ENCODE assay signal across 12 mouse cellular contexts in genomic region chr4:46754407-46755194, GRCm38 (mm10).
DNase-seq lines count a peak whose midpoint lies in the region; ATAC-seq and TF ChIP-seq lines count a peak whose summit lies in the region.
"Had no signal": no experiment of that assay in that cellular context is flagged by ENCODE, and none has a peak within 500 bp of the region (broad histone marks: within the 10 kb centered on the region; RNA-seq: fewer than 3 reads in every experiment).

No protein-coding gene starts in this region.

- no peak for TF ChIP-seq EP300 in CH12.LX (IDR thresholded peaks at IDR 0.05; ENCODE audit: low read length)
- no peak for TF ChIP-seq EP300 in liver, postnatal 0 days (IDR thresholded peaks at IDR 0.05; ENCODE audit: low read depth)

- in situ Hi-C loops in CH12.LX (cut with MboI; ENCODE audit: low pct_ligation_motif_present, low pct_unique_long_range_greater_than_20kb, low sequenced_read_pairs) = no loop called here

- no peak overlapping the region for H3K4me3 ChIP-seq in kidney, postnatal 0 days (replicated peaks; ENCODE audit: low read depth, low read length)
- no peak overlapping the region for H3K4me3 ChIP-seq in CH12.LX (replicated peaks in 1 of 3; ENCODE audit: low read depth in 2 of 3, low read length in 2 of 3, poor library complexity in 1 of 3)
- no peak overlapping the region for H3K4me3 ChIP-seq in embryonic facial prominence, embryonic 14.5 days (ENCODE audit: low read depth, low read length)
- no peak overlapping the region for H3K4me3 ChIP-seq in liver, postnatal 0 days (ENCODE audit: low read depth, low read length)
- H3K4me3 ChIP-seq: hindbrain, embryonic 15.5 days had no signal

- no peaks in the 10 kb centered on the region for H3K27me3 ChIP-seq in kidney, postnatal 0 days (ENCODE audit: insufficient read depth, low read length)
- no peaks in the 10 kb centered on the region for H3K27me3 ChIP-seq in CH12.LX (replicated peaks)
- no peaks in the 10 kb centered on the region for H3K27me3 ChIP-seq in embryonic facial prominence, embryonic 14.5 days (replicated peaks; ENCODE audit: control insufficient read depth, insufficient read depth, low read length)
- H3K27me3 ChIP-seq in liver, postnatal 0 days (ENCODE audit: insufficient read depth, low read length) = no peaks in the 10 kb centered on the region
- H3K27me3 ChIP-seq: hindbrain, embryonic 15.5 days had no signal

- no peaks in the 10 kb centered on the region for H3K79me2 ChIP-seq in CH12.LX (replicated peaks; ENCODE audit: control insufficient read depth, extremely low read depth, insufficient read depth, poor library complexity, severe bottlenecking)

- peak; percentile 3 for DNase-seq in kidney, postnatal 0 days (ENCODE audit: low spot score)
- DNase-seq in kidney, adult 9 months = no peak
- DNase-seq in CH12.LX (ENCODE audit: extremely low read depth) = peak; percentile 31
- no peak for DNase-seq in embryonic facial prominence, embryonic 14.5 days (ENCODE audit: low spot score)
- DNase-seq in liver, postnatal 0 days = peak; percentile 39
- no peak for DNase-seq in thymus, postnatal 4 days
- DNase-seq in layer of hippocampus, postnatal 25 days (ENCODE audit: extremely low spot score in 1 of 2, low spot score in 1 of 2) = no peak
- DNase-seq: adrenal gland, adult 8-10 months; cerebellum, adult 2 months; heart, adult 18-20 months; right cerebral cortex, postnatal 25 days had no signal

- H3K36me3 ChIP-seq in kidney, postnatal 0 days (ENCODE audit: insufficient read depth, low read length) = no peaks in the 10 kb centered on the region
- H3K36me3 ChIP-seq in CH12.LX (replicated peaks in 1 of 2; ENCODE audit: control insufficient read depth in 1 of 2, insufficient read depth in 1 of 2, low read length in 1 of 2) = no peaks in the 10 kb centered on the region
- no peaks in the 10 kb centered on the region for H3K36me3 ChIP-seq in embryonic facial prominence, embryonic 14.5 days (ENCODE audit: control insufficient read depth, insufficient read depth, low read length)
- no peaks in the 10 kb centered on the region for H3K36me3 ChIP-seq in liver, postnatal 0 days (replicated peaks; ENCODE audit: insufficient read depth, low read length)
- H3K36me3 ChIP-seq: hindbrain, embryonic 15.5 days had no signal

- WGBS in kidney, postnatal 0 days = 32% methylated on average over 6 of the region's 6 CpGs
- WGBS in embryonic facial prominence, embryonic 14.5 days = 31% methylated on average over 6 of the region's 6 CpGs
- 14% methylated on average over 6 of the region's 6 CpGs for WGBS in liver, postnatal 0 days (ENCODE audit: insufficient replicate concordance)

- TF ChIP-seq RAD21 in CH12.LX (IDR thresholded peaks at IDR 0.05; ENCODE audit: low read depth, low read length) = no peak

- no peaks in the 10 kb centered on the region for H3K9me3 ChIP-seq in kidney, postnatal 0 days (replicated peaks; ENCODE audit: low read length)
- H3K9me3 ChIP-seq in CH12.LX (replicated peaks; ENCODE audit: low read length) = no peaks in the 10 kb centered on the region
- no peaks in the 10 kb centered on the region for H3K9me3 ChIP-seq in embryonic facial prominence, embryonic 14.5 days (ENCODE audit: control insufficient read depth, low read length)
- H3K9me3 ChIP-seq in liver, postnatal 0 days (ENCODE audit: low read length) = no peaks in the 10 kb centered on the region
- H3K9me3 ChIP-seq: hindbrain, embryonic 15.5 days had no signal

- H3K4me1 ChIP-seq in kidney, postnatal 0 days (replicated peaks; ENCODE audit: insufficient read depth, low read length) = no peaks in the 10 kb centered on the region
- peaks cover 4 to 27% of the 10 kb centered on the region in 2 experiments; a peak in 2 of 4 replicates for H3K4me1 ChIP-seq in CH12.LX (ENCODE audit: control insufficient read depth in 1 of 2, insufficient read depth in 2 of 2)
- H3K4me1 ChIP-seq in embryonic facial prominence, embryonic 14.5 days (ENCODE audit: control insufficient read depth, insufficient read depth, low read length) = no peaks in the 10 kb centered on the region
- peaks cover 2% of the 10 kb centered on the region; the same call in 1 of the 2 replicates for H3K4me1 ChIP-seq in liver, postnatal 0 days (ENCODE audit: insufficient read depth)

- no peak overlapping the region for H3K4me2 ChIP-seq in kidney, postnatal 0 days (ENCODE audit: low read length)
- no peak overlapping the region; the same call in 1 of the 2 replicates for H3K4me2 ChIP-seq in CH12.LX (ENCODE audit: insufficient read depth, low read depth, poor library complexity, severe bottlenecking)
- H3K4me2 ChIP-seq in embryonic facial prominence, embryonic 14.5 days (ENCODE audit: low read depth, low read length) = no peak overlapping the region
- H3K4me2 ChIP-seq in liver, postnatal 0 days (ENCODE audit: low read depth, low read length) = 0 out of 2 replicates have a peak overlapping the region, but pooled peaks have one; percentile 3
- H3K4me2 ChIP-seq: hindbrain, embryonic 15.5 days had no signal

- ATAC-seq in kidney, postnatal 0 days (replicated peaks; ENCODE audit: low FRiP score, low read depth) = 0 out of 2 replicates have a peak, but pooled peaks have one; percentile 29
- peak; percentile 41; the same call in 1 of the 2 replicates for ATAC-seq in embryonic facial prominence, embryonic 14.5 days (ENCODE audit: low read depth)
- ATAC-seq in liver, postnatal 0 days = peak; percentile 56; the same call in 1 of the 2 replicates

- TF ChIP-seq CTCF in kidney, postnatal 0 days (IDR thresholded peaks at IDR 0.05; ENCODE audit: low read depth) = no peak
- no peak for TF ChIP-seq CTCF in CH12.LX (conservative IDR thresholded peaks at IDR 0.05 in 1 of 2, IDR thresholded peaks at IDR 0.05 in 1 of 2; ENCODE audit: low read depth in 2 of 2, low read length in 2 of 2)
- TF ChIP-seq CTCF in liver, postnatal 0 days (IDR thresholded peaks at IDR 0.05; ENCODE audit: low read depth) = no peak

- dilution Hi-C loops in CH12.LX (cut with MboI; ENCODE audit: extremely low pct_ligation_motif_present, extremely low pct_unique_long_range_greater_than_20kb, low sequenced_read_pairs) = no loop called here

- no peak overlapping the region for H3K27ac ChIP-seq in kidney, postnatal 0 days
- H3K27ac ChIP-seq in CH12.LX (ENCODE audit: insufficient read depth, low read depth) = no peak overlapping the region
- no peak overlapping the region for H3K27ac ChIP-seq in embryonic facial prominence, embryonic 14.5 days (replicated peaks; ENCODE audit: low read depth, low read length)
- peak overlapping the region; percentile 55; the same call in 1 of the 2 replicates for H3K27ac ChIP-seq in liver, postnatal 0 days (ENCODE audit: low read depth)
- H3K27ac ChIP-seq: hindbrain, embryonic 15.5 days had no signal

- no peak for TF ChIP-seq POLR2A in CH12.LX (IDR thresholded peaks at IDR 0.05; ENCODE audit: low read depth, low read length)

- H3K9ac ChIP-seq in kidney, postnatal 0 days (ENCODE audit: low read depth, low read length) = no peak overlapping the region
- no peak overlapping the region for H3K9ac ChIP-seq in CH12.LX (ENCODE audit: insufficient read depth, low read depth)
- H3K9ac ChIP-seq in embryonic facial prominence, embryonic 14.5 days (ENCODE audit: low read depth, low read length) = no peak overlapping the region
- no peak overlapping the region for H3K9ac ChIP-seq in liver, postnatal 0 days (replicated peaks)
- H3K9ac ChIP-seq: hindbrain, embryonic 15.5 days had no signal

TF ChIP-seq in CH12.LX, 34 proteins besides CTCF, POLR2A, EP300 and RAD21:
- TF ChIP-seq E2F4 (IDR thresholded peaks at IDR 0.05; ENCODE audit: insufficient replicate concordance, low read depth, low read length) = no peak
- TF ChIP-seq USF1 (IDR thresholded peaks at IDR 0.05; ENCODE audit: low read depth, low read length) = no peak
- TF ChIP-seq USF2 (conservative IDR thresholded peaks at IDR 0.05; ENCODE audit: low read depth, low read length) = no peak
- TF ChIP-seq SIN3A (IDR thresholded peaks at IDR 0.05; ENCODE audit: low read length) = no peak
- TF ChIP-seq UBTF (IDR thresholded peaks at IDR 0.05; ENCODE audit: low read depth, low read length) = no peak
- no peak for TF ChIP-seq KAT2A (IDR thresholded peaks at IDR 0.05; ENCODE audit: insufficient replicate concordance, low read length)
- no peak for TF ChIP-seq JUND (conservative IDR thresholded peaks at IDR 0.05; ENCODE audit: low read depth, low read length)
- TF ChIP-seq PAX5 (IDR thresholded peaks at IDR 0.05; ENCODE audit: low read length) = no peak
- TF ChIP-seq RCOR1 (conservative IDR thresholded peaks at IDR 0.05; ENCODE audit: low read depth, low read length) = no peak
- TF ChIP-seq MEF2A (IDR thresholded peaks at IDR 0.05; ENCODE audit: borderline replicate concordance, low read depth, low read length) = no peak
- no peak for TF ChIP-seq ZMIZ1 (IDR thresholded peaks at IDR 0.05; ENCODE audit: low read depth, low read length)
- TF ChIP-seq HCFC1 (IDR thresholded peaks at IDR 0.05; ENCODE audit: low read depth, low read length) = no peak
- no peak for TF ChIP-seq ELF1 (IDR thresholded peaks at IDR 0.05; ENCODE audit: low read depth, low read length)
- TF ChIP-seq CHD1 (IDR thresholded peaks at IDR 0.05; ENCODE audit: low read depth, low read length) = no peak
- TF ChIP-seq MAX (IDR thresholded peaks at IDR 0.05; ENCODE audit: low read length) = no peak
- no peak for TF ChIP-seq CHD2 (IDR thresholded peaks at IDR 0.05; ENCODE audit: low read length)
- no peak for TF ChIP-seq JUN (IDR thresholded peaks at IDR 0.05; ENCODE audit: insufficient read depth, low read depth, low read length)
- no peak for TF ChIP-seq ETS1 (conservative IDR thresholded peaks at IDR 0.05; ENCODE audit: low read depth, low read length)
- TF ChIP-seq ZKSCAN1 (IDR thresholded peaks at IDR 0.05; ENCODE audit: borderline replicate concordance, low read depth, low read length) = no peak
- TF ChIP-seq TBP (conservative IDR thresholded peaks at IDR 0.05; ENCODE audit: low read depth, low read length) = no peak

Comparison
In these comparisons a context has a peak if more than half of its experiments do, and no peak if none do; other contexts are left out.
1. DNase-seq: peak in kidney, postnatal 0 days (single experiment), CH12.LX (single experiment) and liver, postnatal 0 days (single experiment); none in kidney, adult 9 months (single experiment), embryonic facial prominence, embryonic 14.5 days (single experiment), thymus, postnatal 4 days (single experiment) and layer of hippocampus, postnatal 25 days (0 of 2).
2. Peak in every context shown above with its lines, with median percentiles within 50 percentile points of each other: ATAC-seq.